Mouse (Mus musculus) cerebellum, postnatal 14 days (tissue): ENCODE results near the gene Tmem238.

Experiments
- DNase-seq, 2 experiments: peaks; one replicate each; pipeline ENCODE4 v3.0.0; 2021; ENCODE audit warnings: mixed read lengths in 2 of 2

Gene Tmem238

GRCm38 (mm10) chr7:4792278-4793212 lies 3.1 kb upstream of the Tmem238 start, which contains the start of gene Rpl28:
TSS of gene Rpl28 (plus strand) at chr7:4792874.
- peak; percentile 95 to 96 for DNase-seq

- peak in 1 of 2 experiments; percentile 71 for DNase-seq
These were observed 689 bp downstream of the Tmem238 start for GRCm38 (mm10) chr7:4788499-4789435.

- DNase-seq = peak; percentile 58 to 64
These were observed 5.7 kb downstream of the Tmem238 start for GRCm38 (mm10) chr7:4783667-4784268.

- no peak for DNase-seq
These were observed 6.7 kb downstream of the Tmem238 start, which contains the start of the genes Il11 and Tmem190 for GRCm38 (mm10) chr7:4782759-4783158. TSS of gene Il11 (minus strand) at chr7:4782859. TSS of gene Tmem190 (plus strand) at chr7:4782937.

- no peak for DNase-seq
These were observed 7.3 kb downstream of the Tmem238 start for GRCm38 (mm10) chr7:4782130-4782529.

GRCm38 (mm10) chr7:4779921-4780320 lies 9.5 kb downstream of the Tmem238 start:
- no peak for DNase-seq

- no peak for DNase-seq
These were observed 11.4 kb downstream of the Tmem238 start for GRCm38 (mm10) chr7:4777851-4778637.

- peak in 1 of 2 experiments; percentile 67 for DNase-seq
These were observed 12.3 kb downstream of the Tmem238 start for GRCm38 (mm10) chr7:4776861-4777830.

- DNase-seq = no peak
These were observed 13.3 kb downstream of the Tmem238 start for GRCm38 (mm10) chr7:4776131-4776530.

- no peak for DNase-seq
These were observed 18.3 kb downstream of the Tmem238 start, which contains the start of gene Fam71e2 for GRCm38 (mm10) chr7:4771202-4771601. TSS of gene Fam71e2 (minus strand) at chr7:4771302.

- no peak for DNase-seq
These were observed 24.3 kb downstream of the Tmem238 start for GRCm38 (mm10) chr7:4764946-4765710.

- DNase-seq = no peak
These were observed 29.8 kb downstream of the Tmem238 start for GRCm38 (mm10) chr7:4759670-4760069.

GRCm38 (mm10) chr7:4752821-4753570 lies 36.5 kb downstream of the Tmem238 start, which contains the start of gene Cox6b2:
TSS of gene Cox6b2 (minus strand) at chr7:4753094.
- peak; percentile 69 to 86 for DNase-seq

- peak; percentile 41 to 68 for DNase-seq
These were observed 37.3 kb downstream of the Tmem238 start for GRCm38 (mm10) chr7:4751971-4752820.

- DNase-seq = no peak
These were observed 40.3 kb downstream of the Tmem238 start for GRCm38 (mm10) chr7:4749169-4749568.

- DNase-seq = no peak
These were observed 41.1 kb downstream of the Tmem238 start for GRCm38 (mm10) chr7:4748321-4748720.

- DNase-seq = no peak
These were observed 42.1 kb downstream of the Tmem238 start for GRCm38 (mm10) chr7:4747156-4747899.
